Mouse (Mus musculus) hindbrain, embryonic 12.5 days (tissue): ENCODE results near the gene Aldh2. TPM values are rescaled to one million over a fixed set of nuclear protein-coding genes. Genes with fewer than 3 reads are reported as not detected.
"Not testable (repeated sequence)": the region's sequence is repeated elsewhere in the genome, so short reads cannot be mapped to it uniquely, and the experiment has no call there.

ENCODE experiments used
- ATAC-seq: fragments of 200-750 bp; cut with Nextera tagmentation; 2 replicates; pipeline ENCODE4 v1.8.0; 2017; ENCODE audit warnings: moderate TSS enrichment; ENCODE audit not compliant: low FRiP score
- H3K27ac ChIP-seq: fragments of 300-500 bp; sonication (generic); 2 replicates; pipeline ENCODE4 v1.5.1; 2016; ENCODE audit warnings: mild to moderate bottlenecking
- H3K27me3 ChIP-seq: fragments of 300-500 bp; sonication (generic); 2 replicates; pipeline ENCODE4 v1.6.1; 2016; ENCODE audit warnings: mild to moderate bottlenecking
- H3K36me3 ChIP-seq: fragments of 300-500 bp; sonication (generic); 2 replicates; pipeline ENCODE4 v1.6.1; 2016; ENCODE audit warnings: mild to moderate bottlenecking
- H3K4me1 ChIP-seq: fragments of 300-500 bp; sonication (generic); 2 replicates; pipeline ENCODE4 v1.6.1; 2016
- H3K4me2 ChIP-seq: fragments of 300-500 bp; sonication (generic); replicated peaks from 2 replicates; pipeline ENCODE4 v1.6.1; 2016; ENCODE audit warnings: mild to moderate bottlenecking
- H3K4me3 ChIP-seq: fragments of 300-500 bp; sonication (generic); 2 replicates; pipeline ENCODE4 v1.5.1; 2016; ENCODE audit warnings: mild to moderate bottlenecking
- H3K9ac ChIP-seq: fragments of 300-500 bp; sonication (generic); 2 replicates; pipeline ENCODE4 v1.6.1; 2016; ENCODE audit warnings: mild to moderate bottlenecking, moderate library complexity
- H3K9me3 ChIP-seq: fragments of 300-500 bp; sonication (generic); replicated peaks from 2 replicates; pipeline ENCODE4 v1.6.1; 2016; ENCODE audit warnings: mild to moderate bottlenecking
- WGBS: fragments of 180-500 bp; shearing (Covaris S2); methylation state at CpG from one replicate; pipeline ENCODE4 v1.1.7; 2016; 5-methylcytosine and 5-hydroxymethylcytosine counted together
- polyA plus RNA-seq: library from polyadenylated mRNA; unstranded; fragments of >200 nt; fragmentation: Nextera tagmentation; extraction: Ambion mirVana; gene quantifications from 2 replicates; pipeline ENCODE4 v1.2.1, GENCODE M21; 2016

Gene Aldh2
- polyA plus RNA-seq, 1 experiment from 2014 or later: 133 TPM

DNA sequence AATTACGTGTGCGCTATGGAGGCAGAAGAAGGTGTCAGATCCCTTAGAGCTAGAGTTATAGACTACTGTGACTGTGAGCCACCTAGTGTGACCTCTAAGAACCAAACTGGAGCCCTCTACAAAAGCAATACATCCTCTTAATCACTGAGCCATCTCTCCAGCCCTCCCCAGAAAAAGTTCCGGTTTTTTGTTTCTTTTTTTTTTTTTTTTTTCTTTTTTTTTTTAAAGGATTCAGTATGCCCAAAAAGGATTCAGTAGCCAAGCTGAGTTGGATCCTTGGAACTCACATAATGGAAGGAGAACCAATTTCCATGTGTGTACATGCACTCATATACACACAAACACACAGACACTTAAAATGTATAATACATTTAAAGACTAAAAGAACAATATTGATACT lies 50.3 kb downstream of the Aldh2 start:
- Histone ChIP-seq H3K9ac (no peak overlapping the region), H3K9me3 (no peaks in the 10 kb centered on the region), H3K4me3 (no peak overlapping the region), H3K4me2 (no peak overlapping the region), H3K27ac (no peak overlapping the region), H3K36me3 (no peaks in the 10 kb centered on the region; the same call in 1 of the 2 replicates), H3K27me3 (no peaks in the 10 kb centered on the region), H3K4me1 (peaks cover 29% of the 10 kb centered on the region)
- WGBS: 81% methylated on average over 3 of the region's 3 CpGs
- no peak for ATAC-seq

DNA sequence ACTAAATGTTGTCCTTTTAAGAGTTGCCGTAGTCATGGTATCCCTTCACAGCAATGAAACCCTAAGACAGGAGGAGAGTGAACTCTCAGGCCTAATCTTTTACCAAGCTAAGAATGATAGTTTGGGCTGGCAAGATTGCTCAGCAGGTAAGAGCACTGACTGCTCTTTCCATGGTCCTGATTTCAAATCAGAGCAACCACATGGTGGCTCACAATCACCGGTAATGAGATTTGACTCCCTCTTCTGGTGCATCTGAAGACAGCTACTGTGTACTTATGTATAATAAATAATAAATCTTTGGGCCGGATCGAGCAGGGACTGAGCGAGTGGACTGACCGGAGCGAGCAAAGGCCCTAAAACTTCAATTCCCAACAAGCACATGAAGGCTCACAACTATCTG lies 52.4 kb downstream of the Aldh2 start:
- H3K4me3 ChIP-seq: no peak overlapping the region
- no peak overlapping the region for H3K27ac ChIP-seq
- peaks cover 13% of the 10 kb centered on the region for H3K36me3 ChIP-seq
- H3K27me3 ChIP-seq: no peaks in the 10 kb centered on the region
- peaks cover 23% of the 10 kb centered on the region for H3K4me1 ChIP-seq
- WGBS: 90% methylated on average over 7 of the region's 7 CpGs
- H3K9me3 ChIP-seq: no peaks in the 10 kb centered on the region
- no peak for ATAC-seq
- no peak overlapping the region for H3K4me2 ChIP-seq
- H3K9ac ChIP-seq: no peak overlapping the region

DNA sequence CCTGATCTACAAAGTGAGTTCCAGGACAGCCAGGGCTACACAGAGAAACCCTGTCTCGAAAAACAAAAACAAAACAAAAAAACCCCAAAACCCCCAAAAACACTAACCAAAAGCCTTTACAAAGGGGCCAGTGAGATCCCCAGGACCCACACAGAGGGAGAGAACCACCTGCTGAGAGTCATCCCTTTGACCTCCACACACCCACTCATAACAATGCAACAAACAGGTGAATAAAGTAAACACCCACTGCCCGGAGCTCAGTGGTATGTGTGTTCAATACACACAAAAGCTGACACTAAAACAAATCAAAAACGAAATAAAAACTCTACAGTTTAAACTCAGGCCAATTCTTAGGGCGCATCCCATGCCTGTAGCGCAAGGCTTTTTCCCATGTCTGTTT lies 53.6 kb downstream of the Aldh2 start:
- Histone ChIP-seq H3K9ac (no peak overlapping the region), H3K4me1 (peaks cover 22% of the 10 kb centered on the region), H3K27ac (no peak overlapping the region), H3K9me3 (no peaks in the 10 kb centered on the region), H3K4me3 (no peak overlapping the region), H3K36me3 (peaks cover 24% of the 10 kb centered on the region), H3K4me2 (no peak overlapping the region), H3K27me3 (no peaks in the 10 kb centered on the region)
- WGBS: 94% methylated on average over 5 of the region's 5 CpGs
- no peak for ATAC-seq

DNA sequence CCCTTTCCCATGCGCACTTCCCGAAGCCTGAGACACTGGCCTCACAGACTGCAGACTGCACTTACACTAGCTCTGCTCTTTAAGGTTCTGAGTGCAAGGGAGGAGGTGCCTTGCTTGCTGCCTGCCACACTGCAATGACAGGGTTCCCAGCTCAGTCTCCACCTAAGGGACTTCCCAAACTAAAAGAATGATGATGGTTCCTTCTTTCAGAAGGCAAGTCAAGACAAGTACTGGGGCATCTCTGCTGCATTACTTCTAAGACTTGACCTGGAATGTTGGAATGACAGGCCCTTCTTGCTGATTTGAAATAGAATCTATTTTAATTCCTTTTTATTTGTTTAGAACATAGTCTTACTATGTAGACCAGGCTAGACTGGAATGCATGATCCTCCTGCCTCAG lies 56.0 kb downstream of the Aldh2 start:
- H3K27me3 ChIP-seq: no peaks in the 10 kb centered on the region
- H3K27ac ChIP-seq: no peak overlapping the region
- no peak overlapping the region for H3K4me3 ChIP-seq
- H3K9ac ChIP-seq: no peak overlapping the region
- H3K4me2 ChIP-seq: no peak overlapping the region
- peaks cover 46% of the 10 kb centered on the region for H3K36me3 ChIP-seq
- 92% methylated on average over 2 of the region's 2 CpGs for WGBS
- ATAC-seq: no peak
- H3K9me3 ChIP-seq: no peaks in the 10 kb centered on the region
- peaks cover 4% of the 10 kb centered on the region; the same call in 1 of the 2 replicates for H3K4me1 ChIP-seq

DNA sequence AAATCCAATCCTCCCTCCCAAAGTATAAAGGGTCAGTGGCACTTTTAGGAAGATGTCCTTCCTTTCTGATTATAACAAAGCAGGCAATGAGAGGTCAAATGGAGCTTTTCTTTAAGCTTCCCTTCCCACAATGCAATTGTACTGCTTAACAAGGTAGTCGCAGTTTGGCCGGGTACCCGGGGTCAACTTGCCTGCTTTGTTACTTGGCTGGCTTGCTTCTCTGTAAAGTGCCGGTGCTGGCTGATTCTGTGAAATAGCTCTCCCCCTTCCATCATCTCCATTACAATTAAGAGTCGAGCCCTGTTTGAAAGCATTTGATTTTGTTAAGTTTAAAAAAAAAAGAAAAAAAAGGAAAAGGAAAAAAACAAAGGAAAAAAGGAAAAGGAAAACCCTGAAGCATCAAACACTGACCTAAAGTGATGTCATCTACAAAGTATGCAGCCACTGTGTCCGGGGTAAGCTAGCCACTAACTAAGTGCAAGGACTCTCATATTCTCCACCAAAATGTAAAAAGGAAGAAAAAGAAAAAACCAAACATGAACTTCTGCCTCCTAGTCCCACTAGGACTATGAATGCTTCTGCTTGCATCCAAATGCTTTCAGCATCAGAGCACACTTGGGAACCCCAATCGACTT lies 56.6 kb downstream of the Aldh2 start:
- Histone ChIP-seq H3K4me1 (no peaks in the 10 kb centered on the region), H3K27ac (no peak overlapping the region), H3K36me3 (peaks cover 51% of the 10 kb centered on the region), H3K27me3 (no peaks in the 10 kb centered on the region), H3K9ac (no peak overlapping the region), H3K4me2 (no peak overlapping the region), H3K4me3 (no peak overlapping the region), H3K9me3 (no peaks in the 10 kb centered on the region)
- 59% methylated on average over 7 of the region's 7 CpGs for WGBS
- no peak for ATAC-seq

DNA sequence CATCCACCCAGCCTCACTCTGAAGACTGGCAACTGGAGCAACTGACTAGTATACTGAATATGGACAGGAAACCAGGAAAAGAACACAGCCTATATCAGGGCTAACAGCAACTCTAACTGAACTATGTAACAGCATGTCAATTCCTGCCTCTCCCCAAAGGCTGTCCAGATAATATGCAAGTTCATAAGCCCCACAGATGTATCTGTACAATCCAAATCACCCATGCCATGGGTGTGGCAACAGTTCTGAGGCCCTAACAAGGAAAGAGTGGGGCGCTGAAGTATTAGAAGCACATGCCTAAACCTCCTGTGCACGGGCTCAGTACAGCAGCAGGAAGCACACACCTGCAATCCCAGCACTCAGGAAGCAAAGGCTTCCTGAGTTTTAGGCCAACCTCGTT lies 58.5 kb downstream of the Aldh2 start:
- Histone ChIP-seq H3K27me3 (no peaks in the 10 kb centered on the region), H3K4me1 (no peaks in the 10 kb centered on the region), H3K4me2 (no peak overlapping the region), H3K27ac (no peak overlapping the region), H3K9me3 (no peaks in the 10 kb centered on the region), H3K36me3 (peaks cover 67% of the 10 kb centered on the region), H3K4me3 (no peak overlapping the region), H3K9ac (no peak overlapping the region)
- 94% methylated on average over 3 of the region's 3 CpGs for WGBS
- no peak for ATAC-seq

DNA sequence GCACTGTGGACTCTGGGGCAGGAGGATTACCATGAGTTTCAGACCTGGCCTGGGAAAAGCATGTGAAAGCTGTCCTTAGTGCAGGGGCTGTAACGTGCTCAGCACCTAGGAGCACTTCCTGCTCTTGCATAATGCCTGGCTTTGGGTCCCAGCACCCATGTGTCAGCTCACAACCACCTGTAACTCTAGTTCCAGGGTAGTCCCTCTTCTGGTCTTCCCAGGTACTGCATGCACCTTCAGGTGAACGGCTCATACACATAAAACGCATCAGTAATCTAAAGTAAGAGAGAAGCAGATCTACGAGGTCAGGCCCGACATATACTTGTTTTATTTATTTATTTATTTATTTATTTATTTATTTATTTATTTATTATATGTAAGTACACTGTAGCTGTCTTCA lies 59.1 kb downstream of the Aldh2 start:
- H3K36me3 ChIP-seq: peaks cover 73% of the 10 kb centered on the region
- no peak overlapping the region for H3K4me2 ChIP-seq
- no peaks in the 10 kb centered on the region for H3K9me3 ChIP-seq
- H3K9ac ChIP-seq: no peak overlapping the region
- 95% methylated on average over 5 of the region's 5 CpGs for WGBS
- H3K4me3 ChIP-seq: no peak overlapping the region
- no peaks in the 10 kb centered on the region for H3K27me3 ChIP-seq
- no peaks in the 10 kb centered on the region for H3K4me1 ChIP-seq
- no peak overlapping the region for H3K27ac ChIP-seq
- ATAC-seq: no peak

DNA sequence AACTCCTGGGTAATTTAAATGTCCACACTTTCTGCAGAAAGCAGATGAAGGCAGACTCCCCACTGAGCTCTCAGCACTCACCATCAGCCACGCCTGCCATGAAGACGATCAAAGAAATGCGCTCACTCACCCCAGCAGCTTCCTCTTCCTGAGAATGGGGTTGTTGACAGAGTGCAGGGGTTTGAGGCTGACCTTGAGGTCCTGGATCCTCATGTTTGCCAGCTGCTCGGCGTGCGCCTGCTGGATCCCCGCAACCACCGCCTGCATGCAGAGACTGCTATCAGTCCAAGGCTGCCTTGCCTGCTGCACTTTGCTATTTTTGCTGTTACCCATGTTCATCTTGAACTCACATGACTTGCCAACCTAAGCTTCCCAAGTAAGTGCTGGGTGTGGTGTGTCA lies 66.7 kb downstream of the Aldh2 start:
- no peak overlapping the region for H3K4me3 ChIP-seq
- H3K27me3 ChIP-seq: no peaks in the 10 kb centered on the region
- WGBS: 62% methylated on average over 8 of the region's 8 CpGs
- peaks cover 79% of the 10 kb centered on the region for H3K36me3 ChIP-seq
- no peak overlapping the region for H3K27ac ChIP-seq
- no peak overlapping the region for H3K4me2 ChIP-seq
- ATAC-seq: no peak
- H3K9ac ChIP-seq: no peak overlapping the region
- H3K4me1 ChIP-seq: no peaks in the 10 kb centered on the region
- H3K9me3 ChIP-seq: no peaks in the 10 kb centered on the region

DNA sequence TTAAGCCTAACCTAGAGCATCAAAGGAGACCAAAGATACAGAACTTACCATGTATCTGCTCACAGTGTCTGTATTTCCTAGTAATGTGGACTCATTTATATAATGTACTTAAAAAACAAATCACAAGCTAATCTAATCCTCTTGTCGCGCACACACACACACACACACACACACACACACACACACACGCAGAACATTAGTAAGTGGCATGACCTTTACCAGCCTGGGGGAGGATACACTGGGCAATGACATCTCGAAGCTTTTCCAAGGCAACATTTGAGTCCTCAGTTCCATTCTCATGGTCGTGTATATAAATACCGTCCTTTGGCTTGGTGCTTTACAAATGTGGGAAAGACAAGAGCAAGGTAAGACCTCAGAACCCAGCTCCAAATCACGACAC lies 67.1 kb downstream of the Aldh2 start:
- Histone ChIP-seq H3K27ac (no peak overlapping the region), H3K4me3 (no peak overlapping the region), H3K9ac (no peak overlapping the region), H3K36me3 (peaks cover 76% of the 10 kb centered on the region), H3K4me2 (no peak overlapping the region), H3K9me3 (no peaks in the 10 kb centered on the region), H3K27me3 (no peaks in the 10 kb centered on the region), H3K4me1 (no peaks in the 10 kb centered on the region)
- WGBS: 79% methylated on average over 7 of the region's 7 CpGs
- no peak for ATAC-seq

DNA sequence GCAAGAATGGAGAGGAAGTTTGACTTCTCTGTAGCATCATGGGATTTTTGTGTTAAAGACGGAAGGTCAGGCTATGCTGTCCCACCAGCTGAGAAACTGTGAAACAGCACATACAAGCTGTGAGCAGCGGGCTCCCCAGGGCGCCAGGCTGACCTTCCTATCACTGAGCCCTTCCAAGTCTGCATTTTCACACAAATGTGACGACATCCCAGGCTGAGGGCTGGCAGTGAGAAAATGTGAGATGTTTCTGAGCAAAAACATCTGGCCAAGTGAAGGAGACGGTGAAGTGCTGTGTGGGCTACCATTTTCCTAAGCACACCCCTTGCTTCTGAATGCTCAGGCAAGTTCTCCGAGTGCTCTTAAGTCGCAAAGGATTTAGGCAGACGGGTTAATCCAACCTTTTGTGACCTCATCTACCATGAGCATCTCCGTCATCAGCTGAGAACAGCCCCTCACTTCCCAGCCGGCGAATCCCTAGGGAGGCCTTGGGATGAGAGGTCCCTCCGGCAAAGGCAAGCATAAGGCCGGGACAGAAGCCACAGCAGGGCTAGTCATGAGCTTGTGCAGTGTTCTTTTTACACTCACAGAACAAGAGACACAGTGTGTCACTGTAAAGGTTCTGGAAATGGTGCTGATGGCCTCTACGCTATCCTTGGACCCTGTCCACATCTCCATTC lies 67.7 kb downstream of the Aldh2 start:
- ATAC-seq: no peak
- H3K9me3 ChIP-seq: no peaks in the 10 kb centered on the region
- no peak overlapping the region for H3K4me2 ChIP-seq
- 83% methylated on average over 14 of the region's 14 CpGs for WGBS
- H3K27me3 ChIP-seq: no peaks in the 10 kb centered on the region
- no peak overlapping the region for H3K9ac ChIP-seq
- H3K4me3 ChIP-seq: no peak overlapping the region
- no peak overlapping the region for H3K27ac ChIP-seq
- no peaks in the 10 kb centered on the region for H3K4me1 ChIP-seq
- peaks cover 76% of the 10 kb centered on the region for H3K36me3 ChIP-seq

DNA sequence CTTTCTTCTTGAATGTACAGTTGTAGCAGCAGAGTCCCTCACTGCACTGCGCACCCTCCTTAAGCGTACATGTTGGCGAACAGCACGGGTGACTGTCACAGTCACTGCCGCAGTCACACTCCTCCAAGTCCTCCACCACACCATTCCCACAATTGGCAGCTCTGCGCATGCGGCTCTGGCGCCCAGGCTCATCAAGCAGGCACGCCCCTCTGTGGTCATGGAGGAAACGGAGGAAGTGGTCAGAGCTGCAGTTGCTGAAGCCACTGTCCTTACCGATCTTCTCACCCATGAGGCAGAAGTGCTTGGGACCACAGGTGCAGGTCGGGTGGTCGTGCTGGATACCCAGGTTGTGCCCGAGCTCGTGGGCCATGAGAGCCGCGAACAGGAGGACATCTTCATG lies 73.9 kb downstream of the Aldh2 start:
- H3K36me3 ChIP-seq: peaks cover 47% of the 10 kb centered on the region

DNA sequence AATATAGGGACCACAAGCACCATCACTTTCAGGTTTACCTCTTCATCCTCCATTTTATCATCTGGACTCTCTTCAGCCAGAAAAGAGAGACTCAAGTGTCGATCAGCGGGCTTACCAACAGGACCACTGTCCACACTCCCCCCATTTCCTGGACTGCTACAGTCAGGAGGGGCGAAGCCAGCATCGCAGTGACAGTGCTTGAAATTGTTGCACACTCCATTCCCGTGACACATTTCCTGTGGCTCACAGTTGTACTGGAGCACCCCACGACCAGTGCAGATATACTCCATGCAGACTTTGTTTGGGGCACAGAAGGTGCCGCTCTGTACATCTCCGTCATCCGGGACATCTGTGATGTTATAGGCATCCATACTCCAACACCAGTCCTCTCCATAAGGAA lies 74.6 kb downstream of the Aldh2 start:
- H3K9ac ChIP-seq: no peak overlapping the region
- H3K4me3 ChIP-seq: no peak overlapping the region
- peaks cover 40% of the 10 kb centered on the region for H3K36me3 ChIP-seq
- no peak overlapping the region for H3K4me2 ChIP-seq
- no peak overlapping the region for H3K27ac ChIP-seq
- no peaks in the 10 kb centered on the region for H3K27me3 ChIP-seq
- no peak for ATAC-seq
- WGBS: 92% methylated on average over 9 of the region's 9 CpGs
- H3K9me3 ChIP-seq: no peaks in the 10 kb centered on the region
- H3K4me1 ChIP-seq: no peaks in the 10 kb centered on the region

More for the DNA sequence above, 73.9 kb downstream of the Aldh2 start:
- H3K4me1 ChIP-seq, H3K27me3 ChIP-seq, H3K9ac ChIP-seq, H3K9me3 ChIP-seq, ATAC-seq, H3K4me3 ChIP-seq, H3K4me2 ChIP-seq, H3K27ac ChIP-seq: not testable (repeated sequence)
- WGBS: 91% methylated on average over 10 of the region's 17 CpGs
